Mouse (Mus musculus): ENCODE data around the gene Nfia. TPM values are rescaled to one million over a fixed set of nuclear protein-coding genes. Genes with fewer than 3 reads are reported as not detected.

Nfia gene
- polyA plus RNA-seq, 1 experiment from 2014 or later = 51.0 TPM

DNA sequence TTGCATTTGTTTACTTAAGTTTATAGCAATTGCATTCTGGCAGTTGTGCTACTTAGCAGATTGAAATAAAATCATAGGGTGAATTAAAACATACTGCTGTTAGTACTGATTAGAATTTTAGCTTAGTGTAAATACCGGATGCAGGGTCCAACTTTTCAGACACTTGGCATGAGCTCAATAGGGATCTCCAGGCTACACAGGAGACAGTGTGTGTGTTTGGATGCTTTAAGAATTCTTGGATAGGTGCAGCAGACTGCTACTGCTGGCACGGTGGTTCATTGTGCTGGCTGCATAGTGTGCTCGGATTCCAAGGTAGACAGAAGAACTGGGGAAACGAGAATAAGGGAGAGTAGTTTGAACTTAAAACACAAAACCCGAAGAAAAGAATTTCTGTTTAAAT, 151.9 kb downstream of the Nfia start:
- ATAC-seq (ENCODE audit: insufficient number of reproducible peaks, insufficient read depth, low FRiP score, low TSS enrichment) = no peak
- Histone ChIP-seq H3K27ac (no peak overlapping the region), H3K36me3 (no peaks in the 10 kb centered on the region), H3K9me3 (no peaks in the 10 kb centered on the region), H3K4me2 (replicated peaks) (no peak overlapping the region), H3K4me1 (peaks cover 23% of the 10 kb centered on the region; the same call in 1 of the 2 replicates), H3K27me3 (no peaks in the 10 kb centered on the region), H3K4me3 (no peak overlapping the region), H3K9ac (no peak overlapping the region)
- 73% methylated on average over 5 of the region's 5 CpGs for WGBS

DNA sequence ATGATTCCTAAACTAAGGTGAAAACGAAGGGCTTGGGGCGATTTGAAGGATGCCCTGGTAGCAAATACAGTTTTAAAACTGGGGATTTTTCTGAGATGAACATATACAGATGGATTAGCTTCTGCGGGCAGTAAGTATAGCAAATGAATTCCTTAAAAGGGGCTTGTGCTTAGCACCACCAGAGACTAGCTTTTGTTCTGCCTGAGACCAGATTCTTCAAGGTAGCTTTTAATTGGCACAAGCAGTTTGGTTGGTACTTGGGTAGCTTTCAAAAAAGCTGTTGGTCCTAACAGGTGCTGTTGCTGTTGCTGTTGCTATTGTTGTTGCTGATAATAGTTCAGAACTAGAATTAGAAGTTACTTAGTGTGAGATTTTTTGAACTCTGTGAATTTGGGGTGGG, 152.3 kb downstream of the Nfia start:
- Histone ChIP-seq H3K36me3 (no peaks in the 10 kb centered on the region), H3K4me2 (replicated peaks) (no peak overlapping the region), H3K27me3 (no peaks in the 10 kb centered on the region), H3K9ac (no peak overlapping the region), H3K4me1 (peaks cover 23% of the 10 kb centered on the region; the same call in 1 of the 2 replicates), H3K27ac (no peak overlapping the region), H3K9me3 (no peaks in the 10 kb centered on the region), H3K4me3 (no peak overlapping the region)
- ATAC-seq (ENCODE audit: insufficient number of reproducible peaks, insufficient read depth, low FRiP score, low TSS enrichment) = no peak
- WGBS = 79% methylated on average over 3 of the region's 3 CpGs

DNA sequence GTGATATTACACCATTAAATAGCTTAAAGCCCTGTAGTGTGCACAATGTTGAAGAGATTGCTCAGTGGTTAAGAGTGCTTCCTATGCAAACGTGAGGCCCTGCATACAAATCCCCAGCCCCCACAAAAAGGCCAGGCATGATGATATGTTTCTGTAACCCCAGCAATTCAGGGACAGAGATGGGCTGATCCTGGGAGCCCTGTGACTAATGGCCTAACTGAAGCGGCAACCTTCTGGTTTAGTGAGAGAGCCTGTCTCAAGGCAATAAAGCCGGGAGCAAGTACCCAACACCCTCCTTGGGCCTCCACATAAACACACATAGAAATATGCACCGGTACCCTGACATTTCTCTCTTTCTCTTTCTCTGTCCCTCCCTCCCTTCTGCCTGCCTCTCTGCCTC, 153.1 kb downstream of the Nfia start:
- Histone ChIP-seq H3K4me2 (replicated peaks) (no peak overlapping the region), H3K4me3 (no peak overlapping the region), H3K36me3 (no peaks in the 10 kb centered on the region), H3K27ac (no peak overlapping the region), H3K9me3 (no peaks in the 10 kb centered on the region), H3K4me1 (peaks cover 18% of the 10 kb centered on the region; the same call in 1 of the 2 replicates), H3K9ac (no peak overlapping the region), H3K27me3 (no peaks in the 10 kb centered on the region)
- 66% methylated on average over 4 of the region's 4 CpGs for WGBS
- ATAC-seq (ENCODE audit: insufficient number of reproducible peaks, insufficient read depth, low FRiP score, low TSS enrichment) = no peak

DNA sequence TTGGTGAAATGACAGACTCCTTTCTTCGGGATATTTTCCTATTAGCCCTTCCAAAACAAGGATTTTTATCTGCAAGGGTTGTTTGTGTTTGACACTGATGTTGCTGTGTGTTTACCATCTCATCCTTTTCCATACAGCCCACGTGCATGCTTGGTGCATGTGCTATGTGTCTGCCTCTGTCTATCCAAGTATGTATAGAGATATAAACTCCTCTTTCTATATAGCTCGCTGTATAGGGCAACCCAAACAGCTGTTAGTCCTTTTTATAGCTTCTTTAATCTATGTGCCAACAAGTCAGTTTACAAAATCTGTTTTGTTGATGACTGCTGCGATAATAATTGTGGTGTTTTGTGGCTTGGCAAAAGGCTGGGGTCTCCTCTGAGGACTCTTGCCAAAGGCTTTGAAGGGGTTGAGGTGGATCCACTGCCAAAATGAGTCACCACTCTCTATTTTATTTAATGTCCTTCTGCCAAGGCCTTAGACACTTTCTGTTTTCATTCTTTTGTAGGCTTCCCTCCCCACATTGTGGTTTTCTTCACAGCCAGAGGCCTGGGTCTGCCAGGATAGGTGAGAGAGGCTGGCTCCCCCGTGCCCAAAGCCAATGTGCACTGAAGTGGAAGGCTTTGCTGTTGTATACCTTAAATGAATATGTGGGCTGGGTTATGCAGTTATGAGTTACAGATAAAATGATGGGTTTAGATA, 154.2 kb downstream of the Nfia start:
- ATAC-seq (ENCODE audit: insufficient number of reproducible peaks, insufficient read depth, low FRiP score, low TSS enrichment) = no peak
- Histone ChIP-seq H3K9ac (no peak overlapping the region), H3K4me1 (peaks cover 16% of the 10 kb centered on the region; the same call in 1 of the 2 replicates), H3K4me3 (no peak overlapping the region), H3K36me3 (no peaks in the 10 kb centered on the region), H3K9me3 (no peaks in the 10 kb centered on the region), H3K27ac (no peak overlapping the region), H3K27me3 (no peaks in the 10 kb centered on the region), H3K4me2 (replicated peaks) (no peak overlapping the region)
- 79% methylated on average over 5 of the region's 5 CpGs for WGBS

DNA sequence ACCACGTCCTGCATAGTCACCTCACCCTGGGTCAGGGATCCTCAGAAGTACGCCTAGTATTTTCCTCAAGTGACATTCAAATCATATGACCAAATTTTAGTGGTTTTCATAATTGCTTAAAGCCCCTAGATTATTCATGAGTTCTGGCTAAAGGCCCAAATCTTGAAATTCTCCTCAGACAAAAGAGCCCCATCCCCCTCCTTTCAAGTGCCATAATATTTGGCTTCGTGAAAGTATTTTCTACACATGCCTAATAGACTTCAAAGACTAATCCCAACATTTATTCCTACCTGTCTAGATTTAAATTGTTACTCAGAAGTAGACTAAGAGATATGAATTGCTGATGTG, 154.7 kb downstream of the Nfia start:
- WGBS = 69% methylated on average over 3 of the region's 3 CpGs
- H3K4me1 ChIP-seq = peaks cover 16% of the 10 kb centered on the region; the same call in 1 of the 2 replicates
- no peaks in the 10 kb centered on the region for H3K36me3 ChIP-seq
- no peak overlapping the region for H3K4me3 ChIP-seq
- H3K9ac ChIP-seq = no peak overlapping the region
- H3K27me3 ChIP-seq = no peaks in the 10 kb centered on the region
- H3K9me3 ChIP-seq = no peaks in the 10 kb centered on the region
- no peak overlapping the region for H3K4me2 ChIP-seq (replicated peaks)
- no peak overlapping the region for H3K27ac ChIP-seq
- no peak for ATAC-seq (ENCODE audit: insufficient number of reproducible peaks, insufficient read depth, low FRiP score, low TSS enrichment)

DNA sequence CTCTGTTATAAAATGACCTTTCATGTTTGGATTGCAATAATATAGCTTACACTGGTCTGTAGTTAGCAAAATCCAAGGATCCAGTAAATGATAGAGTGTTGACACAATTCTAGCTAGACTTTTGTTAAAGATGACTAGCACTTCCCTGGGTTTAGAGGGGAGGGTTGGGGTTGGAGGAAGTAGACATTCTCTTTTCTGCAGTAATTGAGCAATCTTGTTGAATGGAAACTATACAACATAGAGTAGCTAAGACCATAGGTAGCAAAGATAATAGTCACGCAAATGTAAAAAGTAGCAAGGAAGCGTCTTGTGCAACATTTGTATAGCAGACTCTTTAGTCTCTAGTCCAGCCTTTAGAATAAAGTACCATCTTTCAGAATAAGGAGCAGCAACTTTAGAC, 163.8 kb downstream of the Nfia start:
- ATAC-seq (ENCODE audit: insufficient number of reproducible peaks, insufficient read depth, low FRiP score, low TSS enrichment) = no peak
- WGBS = 92% methylated on average over 2 of the region's 2 CpGs
- Histone ChIP-seq H3K9me3 (no peaks in the 10 kb centered on the region), H3K27ac (no peak overlapping the region), H3K36me3 (no peaks in the 10 kb centered on the region), H3K9ac (no peak overlapping the region), H3K4me3 (no peak overlapping the region), H3K4me1 (peaks cover 21% of the 10 kb centered on the region), H3K4me2 (replicated peaks) (no peak overlapping the region), H3K27me3 (no peaks in the 10 kb centered on the region)

DNA sequence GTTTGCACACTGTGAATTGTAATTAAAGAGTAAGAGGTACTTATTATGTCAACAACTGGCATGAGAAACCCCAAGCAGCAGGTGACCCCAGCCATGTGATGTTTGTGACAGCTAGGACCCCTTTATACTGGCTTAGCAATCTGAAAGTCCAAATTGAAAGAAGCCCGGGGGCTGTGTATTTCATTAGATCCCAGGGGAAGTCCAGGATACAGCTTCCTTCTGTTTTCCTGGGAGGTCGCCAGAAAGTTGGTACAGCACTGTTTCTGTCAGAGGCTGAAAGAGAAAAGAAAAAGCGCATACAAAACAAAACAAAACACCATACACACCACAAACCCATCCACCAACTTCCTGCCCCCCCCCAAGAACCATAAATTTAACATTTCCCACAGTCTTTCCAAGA, 164.4 kb downstream of the Nfia start:
- no peak for ATAC-seq (ENCODE audit: insufficient number of reproducible peaks, insufficient read depth, low FRiP score, low TSS enrichment)
- Histone ChIP-seq H3K4me3 (no peak overlapping the region), H3K4me2 (replicated peaks) (no peak overlapping the region), H3K27me3 (no peaks in the 10 kb centered on the region), H3K36me3 (no peaks in the 10 kb centered on the region), H3K9ac (no peak overlapping the region), H3K27ac (no peak overlapping the region), H3K4me1 (peaks cover 21% of the 10 kb centered on the region), H3K9me3 (no peaks in the 10 kb centered on the region)
- WGBS = 49% methylated on average over 3 of the region's 3 CpGs

DNA sequence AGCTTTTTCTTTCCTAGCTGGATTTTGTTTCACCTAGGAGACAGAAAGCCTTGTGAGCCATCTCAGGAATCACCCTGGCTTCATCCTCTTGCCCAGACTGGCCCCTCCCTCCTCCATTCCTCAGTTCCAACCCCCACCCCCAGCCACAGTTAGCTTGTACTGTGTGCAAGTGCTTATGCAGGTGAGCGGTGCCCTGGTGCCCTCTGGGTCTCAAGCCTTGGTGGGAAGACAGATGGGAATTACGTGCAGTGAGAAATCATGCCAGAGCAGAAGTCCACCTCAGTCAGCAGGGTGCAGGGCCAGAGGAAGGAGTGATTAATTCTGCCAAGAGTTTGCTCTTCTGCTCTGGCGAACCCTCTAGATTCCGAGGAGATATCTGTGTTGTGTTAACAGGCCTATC, 167.0 kb downstream of the Nfia start:
- no peak overlapping the region for H3K4me2 ChIP-seq (replicated peaks)
- no peak for ATAC-seq (ENCODE audit: insufficient number of reproducible peaks, insufficient read depth, low FRiP score, low TSS enrichment)
- H3K9me3 ChIP-seq = no peaks in the 10 kb centered on the region
- WGBS = 70% methylated on average over 4 of the region's 4 CpGs
- H3K36me3 ChIP-seq = no peaks in the 10 kb centered on the region
- peak overlapping the region; percentile 54; the same call in 1 of the 2 replicates for H3K27ac ChIP-seq
- no peak overlapping the region for H3K4me3 ChIP-seq
- no peaks in the 10 kb centered on the region for H3K27me3 ChIP-seq
- H3K4me1 ChIP-seq = peaks cover 23% of the 10 kb centered on the region
- H3K9ac ChIP-seq = no peak overlapping the region

DNA sequence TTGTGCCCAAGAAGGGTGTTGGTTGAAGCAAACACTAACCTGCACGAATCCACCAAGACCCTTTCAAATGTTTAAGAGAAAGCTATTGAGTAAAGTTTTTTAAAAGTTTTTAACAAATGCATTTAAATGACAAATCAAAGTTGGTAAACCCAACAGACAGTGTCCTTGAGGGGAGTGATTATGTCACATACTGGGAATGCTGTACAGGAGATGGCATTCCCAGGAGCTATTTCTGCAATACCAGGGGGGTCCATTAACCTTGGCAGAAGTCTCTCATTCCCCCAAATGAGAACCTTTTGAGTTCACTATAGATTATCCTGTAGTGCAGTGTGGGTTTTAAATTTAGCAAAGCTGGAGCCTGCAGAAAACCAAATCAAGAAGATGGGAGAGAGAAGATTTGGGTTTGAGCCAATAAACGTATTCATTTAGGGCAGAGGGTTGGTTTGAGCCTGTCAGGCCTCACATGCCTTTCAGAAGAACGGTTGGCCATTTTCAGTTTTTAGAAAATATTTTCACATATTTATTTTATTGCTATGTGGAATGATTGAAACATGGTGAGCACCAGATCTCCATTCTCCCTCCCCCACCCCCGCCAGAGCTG, 167.5 kb downstream of the Nfia start:
- Histone ChIP-seq H3K36me3 (no peaks in the 10 kb centered on the region), H3K4me3 (no peak overlapping the region), H3K9me3 (no peaks in the 10 kb centered on the region), H3K27me3 (no peaks in the 10 kb centered on the region), H3K27ac (0 out of 2 replicates have a peak overlapping the region, but pooled peaks have one; percentile 54), H3K4me2 (replicated peaks) (no peak overlapping the region), H3K4me1 (peaks cover 23% of the 10 kb centered on the region), H3K9ac (no peak overlapping the region)
- 84% methylated on average over 4 of the region's 4 CpGs for WGBS
- no peak for ATAC-seq (ENCODE audit: insufficient number of reproducible peaks, insufficient read depth, low FRiP score, low TSS enrichment)

DNA sequence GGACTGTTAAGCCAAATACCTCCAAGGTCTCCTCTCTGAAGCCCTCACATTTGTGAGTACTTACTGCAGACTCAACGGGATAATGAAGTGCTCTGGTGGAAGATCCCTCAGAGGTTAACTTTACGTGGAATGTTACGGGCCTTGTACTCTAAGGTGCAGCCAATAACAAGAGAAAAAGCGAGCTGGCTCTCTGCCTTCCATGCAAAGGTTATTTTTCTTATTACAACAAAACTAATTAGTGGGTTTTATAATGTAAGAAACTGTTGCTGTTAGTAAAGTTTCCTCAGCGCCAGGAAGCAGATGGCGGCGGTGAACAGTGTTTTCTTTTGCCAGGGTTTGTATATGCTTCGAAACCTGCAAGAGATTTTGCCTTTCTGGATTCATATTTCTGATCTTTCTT, 169.1 kb downstream of the Nfia start:
- no peaks in the 10 kb centered on the region for H3K27me3 ChIP-seq
- no peak overlapping the region for H3K4me2 ChIP-seq (replicated peaks)
- H3K36me3 ChIP-seq = no peaks in the 10 kb centered on the region
- H3K4me3 ChIP-seq = no peak overlapping the region
- ATAC-seq (ENCODE audit: insufficient number of reproducible peaks, insufficient read depth, low FRiP score, low TSS enrichment) = no peak
- H3K4me1 ChIP-seq = peaks cover 22% of the 10 kb centered on the region
- H3K9ac ChIP-seq = no peak overlapping the region
- H3K9me3 ChIP-seq = no peaks in the 10 kb centered on the region
- 59% methylated on average over 8 of the region's 8 CpGs for WGBS
- peak overlapping the region; percentile 12; the same call in 1 of the 2 replicates for H3K27ac ChIP-seq

DNA sequence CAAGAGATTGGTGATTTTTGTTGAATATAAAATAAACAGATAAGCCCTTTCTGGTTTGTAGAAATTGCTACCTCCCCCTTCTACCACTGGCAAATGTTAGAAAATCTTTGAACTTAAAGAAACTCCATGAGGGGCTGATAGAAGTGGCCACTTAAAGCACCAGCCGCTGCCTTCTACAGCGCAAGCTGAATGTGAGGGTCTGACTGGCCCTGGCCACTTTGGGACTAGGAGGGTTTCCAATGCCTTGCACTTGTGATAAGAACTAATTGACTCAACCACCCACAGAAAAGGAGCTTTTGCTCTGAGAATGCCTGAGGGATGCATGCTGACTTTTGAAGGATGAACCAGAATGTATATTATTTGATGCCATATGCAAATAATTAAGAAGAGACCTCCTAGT, 171.8 kb downstream of the Nfia start:
- H3K4me1 ChIP-seq = peaks cover 22% of the 10 kb centered on the region; the same call in 1 of the 2 replicates
- H3K4me2 ChIP-seq (replicated peaks) = no peak overlapping the region
- no peak overlapping the region for H3K9ac ChIP-seq
- 84% methylated on average over 2 of the region's 2 CpGs for WGBS
- no peak overlapping the region for H3K4me3 ChIP-seq
- ATAC-seq (ENCODE audit: insufficient number of reproducible peaks, insufficient read depth, low FRiP score, low TSS enrichment) = no peak
- H3K27me3 ChIP-seq = no peaks in the 10 kb centered on the region
- no peaks in the 10 kb centered on the region for H3K36me3 ChIP-seq
- no peak overlapping the region for H3K27ac ChIP-seq
- H3K9me3 ChIP-seq = no peaks in the 10 kb centered on the region

DNA sequence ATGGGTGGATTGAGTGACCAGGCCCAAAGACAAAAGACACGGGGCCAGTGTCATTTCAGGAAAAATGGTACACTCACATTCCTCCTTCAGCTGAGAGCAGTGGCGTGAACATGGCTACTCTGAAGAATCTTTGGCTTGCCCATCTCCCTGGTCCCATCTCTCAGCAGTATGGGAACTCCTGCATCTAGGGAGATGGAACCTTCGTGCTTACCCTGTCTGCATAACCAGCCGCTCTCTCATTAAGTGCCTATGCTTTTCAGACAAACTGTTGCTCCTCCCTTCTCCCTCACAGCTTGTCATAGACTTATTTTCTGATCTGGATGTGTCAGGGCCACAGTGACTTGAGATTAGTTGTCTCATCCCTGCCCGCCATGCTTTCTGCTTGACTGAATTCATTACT, 174.9 kb downstream of the Nfia start:
- 79% methylated on average over 5 of the region's 5 CpGs for WGBS
- no peak overlapping the region for H3K9ac ChIP-seq
- no peak overlapping the region for H3K4me2 ChIP-seq (replicated peaks)
- peaks cover 16% of the 10 kb centered on the region; the same call in 1 of the 2 replicates for H3K4me1 ChIP-seq
- H3K36me3 ChIP-seq = no peaks in the 10 kb centered on the region
- no peaks in the 10 kb centered on the region for H3K27me3 ChIP-seq
- H3K9me3 ChIP-seq = no peaks in the 10 kb centered on the region
- H3K27ac ChIP-seq = no peak overlapping the region
- no peak for ATAC-seq (ENCODE audit: insufficient number of reproducible peaks, insufficient read depth, low FRiP score, low TSS enrichment)
- H3K4me3 ChIP-seq = no peak overlapping the region
